Mouse (Mus musculus): Measurements from ENCODE around the gene Pard6b.

Pard6b gene

GRCm38 (mm10) chr2:168063712-168064111 lies 17.1 kb upstream of the Pard6b start:
- no peak for DNase-seq (ENCODE audit: low spot score)

- no peak for DNase-seq (ENCODE audit: low spot score)
Observed at GRCm38 (mm10) chr2:168065511-168065910, 15.3 kb upstream of the Pard6b start.

- no peak for DNase-seq (ENCODE audit: low spot score)
Observed at GRCm38 (mm10) chr2:168066783-168067182, 14.0 kb upstream of the Pard6b start.

GRCm38 (mm10) chr2:168070425-168070824 lies 10.4 kb upstream of the Pard6b start:
- DNase-seq (ENCODE audit: low spot score): no peak

- no peak for DNase-seq (ENCODE audit: low spot score)
Observed at GRCm38 (mm10) chr2:168072436-168073131, 8.2 kb upstream of the Pard6b start.

GRCm38 (mm10) chr2:168073722-168074121 lies 7.1 kb upstream of the Pard6b start:
- no peak for DNase-seq (ENCODE audit: low spot score)

GRCm38 (mm10) chr2:168074457-168074856 lies 6.3 kb upstream of the Pard6b start:
- no peak for DNase-seq (ENCODE audit: low spot score)

- DNase-seq (ENCODE audit: low spot score): no peak
Observed at GRCm38 (mm10) chr2:168076840-168077576, 3.8 kb upstream of the Pard6b start.

- DNase-seq (ENCODE audit: low spot score): peak; percentile 74
Observed at GRCm38 (mm10) chr2:168078107-168078830, 2.5 kb upstream of the Pard6b start.

GRCm38 (mm10) chr2:168081299-168081932 lies 612 bp downstream of the Pard6b start:
- DNase-seq (ENCODE audit: low spot score): no peak

- no peak for DNase-seq (ENCODE audit: low spot score)
Observed at GRCm38 (mm10) chr2:168081933-168082306, 1.1 kb downstream of the Pard6b start.

GRCm38 (mm10) chr2:168083593-168083992 lies 2.8 kb downstream of the Pard6b start:
- DNase-seq (ENCODE audit: low spot score): no peak

- no peak for DNase-seq (ENCODE audit: low spot score)
Observed at GRCm38 (mm10) chr2:168084228-168084627, 3.4 kb downstream of the Pard6b start.

GRCm38 (mm10) chr2:168085621-168086265 lies 4.9 kb downstream of the Pard6b start:
- DNase-seq (ENCODE audit: low spot score): no peak

- no peak for DNase-seq (ENCODE audit: low spot score)
Observed at GRCm38 (mm10) chr2:168086318-168086717, 5.5 kb downstream of the Pard6b start.

- no peak for DNase-seq (ENCODE audit: low spot score)
Observed at GRCm38 (mm10) chr2:168086839-168087238, 6.0 kb downstream of the Pard6b start.

GRCm38 (mm10) chr2:168091560-168091959 lies 10.8 kb downstream of the Pard6b start:
- no peak for DNase-seq (ENCODE audit: low spot score)

- no peak for DNase-seq (ENCODE audit: low spot score)
Observed at GRCm38 (mm10) chr2:168093077-168093476, 12.3 kb downstream of the Pard6b start.

GRCm38 (mm10) chr2:168095077-168095476 lies 14.3 kb downstream of the Pard6b start:
- no peak for DNase-seq (ENCODE audit: low spot score)

- no peak for DNase-seq (ENCODE audit: low spot score)
Observed at GRCm38 (mm10) chr2:168096487-168096886, 15.7 kb downstream of the Pard6b start.

GRCm38 (mm10) chr2:168098040-168098439 lies 17.2 kb downstream of the Pard6b start:
- DNase-seq (ENCODE audit: low spot score): no peak

GRCm38 (mm10) chr2:168100008-168100407 lies 19.2 kb downstream of the Pard6b start:
- DNase-seq (ENCODE audit: low spot score): no peak

Measured in urinary bladder, postnatal 25 days (tissue).